Comparison of ENCODE assay signal across 8 mouse cellular contexts in genomic region chr11:69236061-69236925, GRCm38 (mm10). TPM values are rescaled to one million over a fixed set of nuclear protein-coding genes. Genes with fewer than 3 reads are reported as not detected.
DNase-seq lines count a peak whose midpoint lies in the region; ATAC-seq and TF ChIP-seq lines count a peak whose summit lies in the region.

No protein-coding gene starts in this region.

- H3K9me3 ChIP-seq in liver, embryonic 11.5 days (ENCODE audit: control insufficient read depth, low read length), result no peaks in the 10 kb centered on the region

- no peak for TF ChIP-seq CTCF in gastrocnemius, adult 2 months (IDR thresholded peaks at IDR 0.05)

- ATAC-seq in liver, embryonic 11.5 days (replicated peaks; ENCODE audit: low FRiP score), result no peak
- no peak for ATAC-seq in erythroid progenitor cell, adult 5-6 weeks (replicated peaks; ENCODE audit: low FRiP score, poor library complexity, severe bottlenecking)

- WGBS in liver, embryonic 11.5 days, result 6% methylated on average over 51 of the region's 51 CpGs

- H3K4me2 ChIP-seq in liver, embryonic 11.5 days, result peak overlapping the region; percentile 89

- no peak overlapping the region for H3K9ac ChIP-seq in liver, embryonic 11.5 days (ENCODE audit: low read depth, low read length)

- H3K4me1 ChIP-seq in liver, embryonic 11.5 days (replicated peaks; ENCODE audit: control insufficient read depth, insufficient read depth, low read length), result peaks cover 16% of the 10 kb centered on the region

- H3K27ac ChIP-seq in gastrocnemius, adult 2 months, result no peak overlapping the region
- no peak overlapping the region for H3K27ac ChIP-seq in liver, embryonic 11.5 days (ENCODE audit: low read depth, low read length)

- H3K4me3 ChIP-seq in gastrocnemius, adult 2 months, result peak overlapping the region; percentile 74
- peak overlapping the region; percentile 49 for H3K4me3 ChIP-seq in liver, embryonic 11.5 days (ENCODE audit: low read depth, low read length)

- no peaks in the 10 kb centered on the region for H3K36me3 ChIP-seq in liver, embryonic 11.5 days (ENCODE audit: control insufficient read depth, insufficient read depth, low read length)

- H3K27me3 ChIP-seq in liver, embryonic 11.5 days (replicated peaks; ENCODE audit: control insufficient read depth, insufficient read depth, low read length), result peaks cover 38% of the 10 kb centered on the region

- intact Hi-C loops in gastrocnemius, adult 2 months (cut with DNase I), result no loop called here
- intact Hi-C loops in gastrocnemius, postnatal 14 days (cut with DNase I; ENCODE audit: low total_unique reads), result no loop called here

- no peak for DNase-seq in gastrocnemius, adult 2 months
- DNase-seq in gastrocnemius, postnatal 14 days, result no peak
- peak; percentile 22 for DNase-seq in thymus, postnatal 4 days
- DNase-seq in thymus, postnatal 25 days, result no peak
- no peak for DNase-seq in liver, embryonic 11.5 days (ENCODE audit: low spot score)
- DNase-seq in testis, postnatal 10 days (ENCODE audit: low spot score), result peak; percentile 52
- no peak for DNase-seq in layer of hippocampus, adult 9-11 months

RNA-seq across cellular contexts. Expression of gene Gucy2e, which starts 0.5 kb away (rescaled TPM):
- total RNA-seq in gastrocnemius, adult 2 months (2021), result not detected
- total RNA-seq in gastrocnemius, postnatal 14 days (2021), result not detected
- 0.04 and 0.05 TPM in 2 replicates for polyA plus RNA-seq in liver, embryonic 11.5 days (2014; fragmentation: Nextera tagmentation; extraction: Ambion mirVana)
- 0.36 TPM in 1 of 2 replicates, not detected in the other for total RNA-seq in erythroid progenitor cell, adult 5-6 weeks (2015; ENCODE audit: low replicate concordance)
- total RNA-seq in erythroid progenitor cell, adult 5-6 weeks (2017; ENCODE audit: low replicate concordance), result not detected in 2 replicates

RNA-seq across cellular contexts. Expression of gene Alox8, which starts 38.6 kb away (rescaled TPM):
- total RNA-seq in gastrocnemius, adult 2 months (2021), result not detected
- total RNA-seq in gastrocnemius, postnatal 14 days (2021), result not detected
- polyA plus RNA-seq in liver, embryonic 11.5 days (2014; fragmentation: Nextera tagmentation; extraction: Ambion mirVana), result 0.12 TPM in 1 of 2 replicates, not detected in the other
- not detected in 2 replicates for total RNA-seq in erythroid progenitor cell, adult 5-6 weeks (2015; ENCODE audit: low replicate concordance)
- not detected in 2 replicates for total RNA-seq in erythroid progenitor cell, adult 5-6 weeks (2017; ENCODE audit: low replicate concordance)

Comparison
In these comparisons a context has a peak if more than half of its experiments do, and no peak if none do; other contexts are left out.
1. DNase-seq: peak in thymus, postnatal 4 days (single experiment) and testis, postnatal 10 days (single experiment); none in gastrocnemius, adult 2 months (single experiment), gastrocnemius, postnatal 14 days (single experiment), thymus, postnatal 25 days (single experiment), liver, embryonic 11.5 days (single experiment) and layer of hippocampus, adult 9-11 months (single experiment).